In the genomic region with DNA sequence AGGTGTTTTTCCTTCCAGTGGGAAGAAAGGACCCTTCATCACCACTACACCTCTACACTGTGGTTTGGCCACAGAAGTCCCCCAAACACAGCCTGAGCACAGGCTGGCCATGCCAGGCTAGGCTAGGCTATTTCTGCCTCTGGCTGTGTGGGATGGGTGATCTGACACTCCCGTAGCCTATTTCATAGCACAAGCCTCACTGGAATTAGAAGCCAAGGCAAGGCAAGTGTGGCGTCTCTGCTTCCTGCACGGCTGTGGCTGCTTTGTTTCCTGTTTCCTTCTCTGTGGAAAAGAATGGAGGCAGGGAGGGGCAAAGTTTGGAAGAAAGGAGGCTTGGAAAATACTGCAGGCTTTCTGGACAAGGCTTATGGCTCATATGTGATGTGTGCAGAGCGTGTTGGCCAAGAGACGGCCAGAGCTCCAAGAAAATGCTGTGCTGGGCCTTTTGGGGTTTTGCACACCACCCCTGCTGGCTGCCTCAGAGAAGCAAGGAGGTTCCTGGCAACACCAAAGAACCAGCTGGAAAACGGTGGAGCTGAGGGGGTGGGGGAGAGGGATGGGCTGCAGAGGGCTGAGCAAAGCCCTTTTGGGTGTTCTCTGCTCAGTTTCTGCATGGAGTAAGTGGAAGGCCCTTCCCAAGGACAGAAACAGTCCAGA, we compare ENCODE assay signal across 8 mouse cellular contexts. TPM values are rescaled to one million over a fixed set of nuclear protein-coding genes. Genes with fewer than 3 reads are reported as not detected.
DNase-seq lines count a peak whose midpoint lies in the region; ATAC-seq lines count a peak whose summit lies in the region.

No protein-coding gene starts in this region.

- no peaks in the 10 kb centered on the region for H3K36me3 ChIP-seq in heart, embryonic 12.5 days
- H3K36me3 ChIP-seq in embryonic facial prominence, embryonic 15.5 days: no peaks in the 10 kb centered on the region
- no peaks in the 10 kb centered on the region for H3K36me3 ChIP-seq in lung, embryonic 15.5 days

- DNase-seq in heart, adult 11 months: peak; percentile 98
- peak; percentile 56 for DNase-seq in heart, postnatal 4 days
- DNase-seq in thymus, adult 18-20 months: no peak
- DNase-seq in cerebellum, adult 8-10 months: no peak
- no peak for DNase-seq in T-cell, adult 2 months (ENCODE audit: low spot score)

- H3K4me2 ChIP-seq in heart, embryonic 12.5 days: no peak overlapping the region
- H3K4me2 ChIP-seq in embryonic facial prominence, embryonic 15.5 days (replicated peaks): no peak overlapping the region
- H3K4me2 ChIP-seq in lung, embryonic 15.5 days: no peak overlapping the region

- peaks cover 10% of the 10 kb centered on the region for H3K9me3 ChIP-seq in heart, embryonic 12.5 days (replicated peaks)
- H3K9me3 ChIP-seq in embryonic facial prominence, embryonic 15.5 days (replicated peaks): no peaks in the 10 kb centered on the region
- no peaks in the 10 kb centered on the region for H3K9me3 ChIP-seq in lung, embryonic 15.5 days

- no peak for ATAC-seq in heart, embryonic 12.5 days (ENCODE audit: insufficient number of reproducible peaks, low FRiP score)
- ATAC-seq in embryonic facial prominence, embryonic 15.5 days (ENCODE audit: insufficient number of reproducible peaks, low FRiP score, low TSS enrichment, low read depth): peak; percentile 45; the same call in 1 of the 2 replicates
- peak; percentile 44; the same call in 1 of the 2 replicates for ATAC-seq in lung, embryonic 15.5 days (ENCODE audit: borderline replicate concordance, extremely low read depth, low FRiP score, low TSS enrichment)

- H3K27ac ChIP-seq in heart, embryonic 12.5 days (ENCODE audit: poor library complexity, severe bottlenecking): no peak overlapping the region
- H3K27ac ChIP-seq in embryonic facial prominence, embryonic 15.5 days (replicated peaks): peak overlapping the region; percentile 85
- H3K27ac ChIP-seq in lung, embryonic 15.5 days: peak overlapping the region; percentile 93

- H3K9ac ChIP-seq in heart, embryonic 12.5 days: no peak overlapping the region
- H3K9ac ChIP-seq in embryonic facial prominence, embryonic 15.5 days: no peak overlapping the region
- no peak overlapping the region for H3K9ac ChIP-seq in lung, embryonic 15.5 days

- peaks cover 26% of the 10 kb centered on the region for H3K4me1 ChIP-seq in heart, embryonic 12.5 days (replicated peaks)
- peaks cover 43% of the 10 kb centered on the region for H3K4me1 ChIP-seq in embryonic facial prominence, embryonic 15.5 days
- peaks cover 54% of the 10 kb centered on the region for H3K4me1 ChIP-seq in lung, embryonic 15.5 days

- no peak overlapping the region for H3K4me3 ChIP-seq in heart, embryonic 12.5 days
- H3K4me3 ChIP-seq in embryonic facial prominence, embryonic 15.5 days (replicated peaks): no peak overlapping the region
- H3K4me3 ChIP-seq in lung, embryonic 15.5 days: no peak overlapping the region

- 52% methylated on average over 6 of the region's 6 CpGs for WGBS in heart, embryonic 12.5 days
- WGBS in embryonic facial prominence, embryonic 15.5 days: 32% methylated on average over 6 of the region's 6 CpGs
- 27% methylated on average over 6 of the region's 6 CpGs for WGBS in lung, embryonic 15.5 days

- H3K27me3 ChIP-seq in heart, embryonic 12.5 days (replicated peaks): no peaks in the 10 kb centered on the region
- no peaks in the 10 kb centered on the region for H3K27me3 ChIP-seq in embryonic facial prominence, embryonic 15.5 days
- H3K27me3 ChIP-seq in lung, embryonic 15.5 days: no peaks in the 10 kb centered on the region

RNA-seq across cellular contexts. Expression of gene Fam170b, which starts 5.6 kb away (rescaled TPM):
- polyA plus RNA-seq in heart, embryonic 12.5 days (2016; fragmentation: Nextera tagmentation; extraction: Ambion mirVana): 0.09 and 0.17 TPM in 2 replicates
- 0.07 and 0.19 TPM in 2 replicates for polyA plus RNA-seq in embryonic facial prominence, embryonic 15.5 days (2015; fragmentation: Nextera tagmentation; extraction: Ambion mirVana)
- under 1 TPM in 1 of 2 experiments, not detected in 1; 0.16 TPM for total RNA-seq in heart, postnatal 4 days (2021)
- 0.11 and 0.13 TPM in 2 replicates for polyA plus RNA-seq in lung, embryonic 15.5 days (2015; fragmentation: Nextera tagmentation; extraction: Ambion mirVana)

RNA-seq across cellular contexts. Expression of gene Vstm4, which starts 28.4 kb away (rescaled TPM):
- polyA plus RNA-seq in heart, embryonic 12.5 days (2016; fragmentation: Nextera tagmentation; extraction: Ambion mirVana): 14.7 and 15.1 TPM in 2 replicates
- polyA plus RNA-seq in embryonic facial prominence, embryonic 15.5 days (2015; fragmentation: Nextera tagmentation; extraction: Ambion mirVana): 37.3 and 44.0 TPM in 2 replicates
- 10 to 100 TPM; 18.6 to 19.4 TPM for total RNA-seq in heart, postnatal 4 days (2021)
- polyA plus RNA-seq in lung, embryonic 15.5 days (2015; fragmentation: Nextera tagmentation; extraction: Ambion mirVana): 60.1 and 62.8 TPM in 2 replicates

RNA-seq across cellular contexts. Expression of gene Tmem273, which starts 42.4 kb away (rescaled TPM):
- polyA plus RNA-seq in heart, embryonic 12.5 days (2016; fragmentation: Nextera tagmentation; extraction: Ambion mirVana): 0.21 and 0.92 TPM in 2 replicates
- 0.60 and 0.68 TPM in 2 replicates for polyA plus RNA-seq in embryonic facial prominence, embryonic 15.5 days (2015; fragmentation: Nextera tagmentation; extraction: Ambion mirVana)
- total RNA-seq in heart, postnatal 4 days (2021): under 1 TPM in 1 of 2 experiments, not detected in 1; 0.57 TPM
- polyA plus RNA-seq in lung, embryonic 15.5 days (2015; fragmentation: Nextera tagmentation; extraction: Ambion mirVana): 0.77 and 0.98 TPM in 2 replicates

Comparison
In these comparisons a context has a peak if more than half of its experiments do, and no peak if none do; other contexts are left out.
1. DNase-seq: peak in heart, adult 11 months (single experiment) and heart, postnatal 4 days (single experiment); none in thymus, adult 18-20 months (0 of 2), cerebellum, adult 8-10 months (single experiment) and T-cell, adult 2 months (single experiment).